Mouse (Mus musculus): ENCODE measurements around the gene Dyrk3. TPM values are rescaled to one million over a fixed set of nuclear protein-coding genes. Genes with fewer than 3 reads are reported as not detected.
A peak's percentile ranks its signal among the peaks of the same experiment; 100 is the strongest.

The Dyrk3 gene
- total RNA-seq, 2 experiments from 2014 or later = 4.1 to 6.2 TPM

DNA sequence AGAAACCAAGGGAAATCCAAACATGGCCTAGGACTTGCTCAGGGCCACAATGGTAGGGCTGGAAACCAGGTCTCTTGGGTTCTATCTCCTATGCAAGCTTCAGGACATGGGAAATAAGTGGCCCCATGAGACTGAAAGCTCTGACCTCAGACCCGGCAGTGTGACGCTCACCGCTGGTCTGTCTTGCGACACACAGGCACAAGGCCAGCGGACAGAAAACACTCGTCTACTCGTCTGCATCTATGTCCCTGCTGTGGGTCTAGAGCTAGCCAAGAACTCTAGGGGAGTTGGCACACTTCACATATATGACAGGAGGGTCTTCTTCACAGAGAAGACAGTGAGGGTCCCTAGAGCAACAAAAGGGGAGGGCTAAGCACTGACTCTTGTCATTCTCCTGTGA lies 51.2 kb downstream of the Dyrk3 start:
- peak; percentile 41 for ATAC-seq (replicated peaks; ENCODE audit: poor library complexity, severe bottlenecking)

DNA sequence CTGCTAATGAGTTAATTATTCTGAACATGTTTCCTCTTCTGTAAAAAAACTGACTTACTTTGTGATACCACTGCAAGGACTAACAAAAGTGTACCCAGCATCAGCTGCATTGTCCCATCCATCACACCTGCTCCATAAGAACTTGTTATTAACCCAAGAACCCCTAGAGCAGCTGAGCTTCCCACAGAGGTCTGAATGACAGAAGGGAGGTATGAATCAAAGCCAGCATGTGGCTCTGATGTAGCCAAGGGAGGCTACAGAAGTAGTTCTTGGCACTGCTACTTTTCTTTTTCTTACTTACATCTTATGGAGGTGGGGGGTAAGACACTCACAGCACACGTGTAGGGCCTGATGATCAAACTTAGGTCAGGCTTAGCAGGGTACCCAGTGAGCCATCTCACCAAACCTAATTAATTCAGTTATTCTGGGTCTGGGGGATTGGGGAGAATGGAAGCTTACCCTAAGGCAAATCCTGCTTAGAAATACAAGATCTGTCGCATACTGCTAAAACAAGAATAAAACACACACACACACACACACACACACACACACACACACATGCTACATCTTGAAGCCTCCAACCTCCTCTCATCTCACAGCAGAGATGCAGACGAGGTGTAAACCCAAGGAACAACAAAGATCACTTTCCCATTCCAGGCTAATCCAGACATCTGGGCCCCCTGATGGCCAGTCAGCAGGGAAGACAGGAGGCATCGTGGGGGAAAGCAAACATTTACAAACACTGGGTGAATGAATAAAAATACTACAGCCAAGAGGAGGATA lies 52.0 kb downstream of the Dyrk3 start:
- no peak for ATAC-seq (replicated peaks; ENCODE audit: poor library complexity, severe bottlenecking)

- no peak for ATAC-seq (replicated peaks; ENCODE audit: poor library complexity, severe bottlenecking)
Measured at GRCm38 (mm10) chr1:131085272-131085671, 52.9 kb downstream of the Dyrk3 start.

DNA sequence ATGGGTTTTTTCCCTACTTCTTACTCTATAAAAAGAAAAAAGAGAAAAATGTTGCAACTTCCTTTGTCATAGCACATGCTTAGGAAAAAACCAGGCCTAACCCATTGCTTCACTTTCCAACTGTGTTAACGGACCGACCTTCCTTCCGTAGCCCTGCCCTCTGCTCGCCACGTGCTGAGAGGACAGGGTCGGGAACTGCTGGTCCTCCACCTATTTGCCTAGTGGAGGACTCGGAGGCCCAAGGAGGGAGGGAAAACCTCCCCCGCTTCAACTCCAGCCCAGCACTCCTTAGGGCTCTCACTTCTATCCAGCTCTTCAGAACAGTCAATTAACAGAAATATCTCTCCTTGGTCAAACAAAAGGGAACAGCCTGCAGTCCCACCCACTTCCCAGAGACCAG lies 53.9 kb downstream of the Dyrk3 start:
- ATAC-seq (replicated peaks; ENCODE audit: poor library complexity, severe bottlenecking) = peak; percentile 73

DNA sequence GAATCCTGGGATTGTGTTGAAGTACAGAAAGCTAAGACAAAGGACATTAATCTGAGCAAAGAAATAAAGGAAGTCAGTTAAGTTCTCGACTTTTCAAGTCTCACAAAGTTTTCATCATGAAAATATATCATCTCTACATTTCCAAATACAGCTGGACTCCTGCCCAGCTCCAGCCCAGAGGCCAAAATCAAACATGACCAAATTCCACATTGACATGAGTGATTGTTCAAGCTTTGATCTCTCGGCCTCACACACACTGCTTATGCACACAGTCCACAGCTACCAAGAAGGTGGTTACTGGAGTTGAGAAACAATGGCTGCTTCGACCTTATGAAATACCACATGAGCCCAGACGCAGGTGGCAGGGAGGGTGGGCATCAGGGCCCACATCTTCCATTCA lies 54.5 kb downstream of the Dyrk3 start:
- ATAC-seq (replicated peaks; ENCODE audit: poor library complexity, severe bottlenecking) = peak; percentile 50

GRCm38 (mm10) chr1:131083122-131083521 lies 55.0 kb downstream of the Dyrk3 start:
- no peak for ATAC-seq (replicated peaks; ENCODE audit: poor library complexity, severe bottlenecking)

DNA sequence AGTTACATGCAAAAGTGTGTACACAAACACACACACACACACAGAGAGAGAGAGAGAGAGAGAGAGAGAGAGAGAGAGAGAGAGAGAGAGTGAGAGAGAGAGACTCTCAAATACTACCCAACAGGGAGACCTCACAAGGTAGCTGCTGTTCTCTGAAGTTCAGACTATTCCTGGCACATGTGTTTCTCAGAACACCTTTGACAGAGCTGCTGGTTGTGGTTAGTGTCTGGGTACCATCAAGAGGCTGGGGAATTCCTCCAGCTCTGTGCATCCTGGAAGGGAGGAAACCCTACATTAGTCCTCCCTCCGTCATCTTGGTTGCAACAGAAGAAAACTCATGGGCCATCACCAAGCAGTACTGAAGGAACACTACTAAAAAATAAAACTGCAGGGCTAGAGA lies 57.5 kb downstream of the Dyrk3 start:
- ATAC-seq (replicated peaks; ENCODE audit: poor library complexity, severe bottlenecking) = no peak

GRCm38 (mm10) chr1:131079762-131080161 lies 58.4 kb downstream of the Dyrk3 start:
- no peak for ATAC-seq (replicated peaks; ENCODE audit: poor library complexity, severe bottlenecking)

DNA sequence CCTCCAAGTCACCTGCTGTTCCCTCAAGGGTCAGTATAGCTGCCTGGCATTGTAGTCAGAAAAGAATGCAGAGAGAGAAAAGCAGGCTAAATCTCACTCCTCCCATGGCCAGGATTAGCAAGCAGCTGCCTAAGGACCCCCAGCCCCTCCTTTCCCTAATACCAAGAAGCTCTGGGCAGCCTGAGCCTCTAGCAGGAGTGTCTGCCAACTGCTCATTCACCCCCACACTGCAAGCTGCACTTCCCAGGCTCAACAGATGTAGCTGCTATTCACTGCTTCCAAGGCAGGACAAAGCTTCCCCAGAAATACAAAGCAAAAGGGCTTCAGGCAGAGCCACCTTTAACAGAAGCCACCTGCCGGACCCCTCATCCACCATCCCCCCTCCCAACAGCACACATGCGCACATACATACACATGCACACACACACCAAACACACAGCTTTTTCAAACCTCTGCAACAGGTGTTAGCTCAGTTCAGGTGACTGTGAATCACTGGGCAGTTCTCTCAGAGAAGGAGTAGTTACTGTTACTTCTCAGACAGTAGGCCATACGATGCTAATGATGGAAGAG lies 59.3 kb downstream of the Dyrk3 start:
- ATAC-seq (replicated peaks; ENCODE audit: poor library complexity, severe bottlenecking) = peak; percentile 7; the same call in 1 of the 2 replicates

Other genes starting within 250 kb of the Dyrk3 start
- not detected in 2 replicates for gene Il20, start 226.9 kb downstream of the Dyrk3 start, total RNA-seq (2014; fragmentation: Nextera tagmentation)
- gene Il20, start 226.9 kb downstream of the Dyrk3 start, total RNA-seq (2017) = not detected in 2 replicates
- gene Il19, start 198.2 kb downstream of the Dyrk3 start, total RNA-seq (2014; fragmentation: Nextera tagmentation) = not detected in 2 replicates
- not detected in 2 replicates for gene Il19, start 198.2 kb downstream of the Dyrk3 start, total RNA-seq (2017)
- gene Il10, start 118.5 kb downstream of the Dyrk3 start, total RNA-seq (2014; fragmentation: Nextera tagmentation) = not detected in 2 replicates
- gene Il10, start 118.5 kb downstream of the Dyrk3 start, total RNA-seq (2017) = not detected in 2 replicates
- gene Mapkapk2, start 40.5 kb downstream of the Dyrk3 start, total RNA-seq (2014; fragmentation: Nextera tagmentation) = 212 and 254 TPM in 2 replicates
- gene Mapkapk2, start 40.5 kb downstream of the Dyrk3 start, total RNA-seq (2017) = 209 and 233 TPM in 2 replicates
- 43.3 and 44.9 TPM in 2 replicates for gene Eif2d, start 14.8 kb upstream of the Dyrk3 start, total RNA-seq (2014; fragmentation: Nextera tagmentation)
- gene Eif2d, start 14.8 kb upstream of the Dyrk3 start, total RNA-seq (2017) = 17.1 and 25.6 TPM in 2 replicates
- 48.5 and 59.1 TPM in 2 replicates for gene Rassf5, start 106.9 kb upstream of the Dyrk3 start, total RNA-seq (2014; fragmentation: Nextera tagmentation)
- 48.9 and 52.7 TPM in 2 replicates for gene Rassf5, start 106.9 kb upstream of the Dyrk3 start, total RNA-seq (2017)
- 57.6 and 57.9 TPM in 2 replicates for gene Ikbke, start 141.3 kb upstream of the Dyrk3 start, total RNA-seq (2014; fragmentation: Nextera tagmentation)
- 26.2 and 31.7 TPM in 2 replicates for gene Ikbke, start 141.3 kb upstream of the Dyrk3 start, total RNA-seq (2017)

Measured in granulocyte monocyte progenitor cell, adult 5-6 weeks (primary cell).